Mouse (Mus musculus): ENCODE measurements at regions not wholly inside any gene's neighbourhood (a gene's known extent, or its start where the extent isn't known, plus 50 kb on each side); places are given as distances from the start of the nearest gene placed in this dataset.
"Not testable (repeated sequence)": the region's sequence is repeated elsewhere in the genome, so short reads cannot be mapped to it uniquely, and the experiment has no call there.

- in situ Hi-C loops (cut with MboI, MseI): not testable (repeated sequence)
Measured at GRCm38 (mm10) chr15:19980625-19981024, 468.4 kb upstream of the Cdh12 start.

DNA sequence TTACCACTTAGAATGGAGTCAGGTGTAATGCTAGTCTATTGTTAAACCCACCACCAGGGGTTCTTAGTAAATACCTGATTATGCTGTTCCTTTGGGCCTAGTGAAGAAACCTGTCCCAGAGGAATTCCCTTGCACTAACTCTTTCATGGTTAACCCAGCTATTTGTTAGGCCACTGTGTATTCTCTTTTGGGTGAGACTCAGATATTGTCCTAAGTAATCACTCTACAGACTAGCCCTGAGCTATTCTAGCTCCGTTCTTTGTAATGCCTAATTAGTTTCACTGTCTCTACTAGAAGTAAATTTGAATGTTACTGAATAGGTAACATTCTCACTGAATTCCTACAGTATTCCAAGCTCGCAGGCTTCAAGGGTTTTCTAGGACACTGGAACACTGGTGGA, 464.1 kb upstream of the Cdh12 start:
- in situ Hi-C loops (cut with MboI, MseI): not testable (repeated sequence)

- in situ Hi-C loops (cut with MboI, MseI): loop anchor here (25.0 kb wide), 1 partner anchor 1231 kb away; no protein-coding TSS in a partner anchor
Measured at GRCm38 (mm10) chr15:20031772-20032171, 417.3 kb upstream of the Cdh12 start.

- in situ Hi-C loops (cut with MboI, MseI): loop anchor here (25.0 kb wide), 1 partner anchor 1228 kb away; no protein-coding TSS in a partner anchor
Measured at GRCm38 (mm10) chr15:20034382-20034781, 414.7 kb upstream of the Cdh12 start.

GRCm38 (mm10) chr15:20038550-20039435, 410.3 kb upstream of the Cdh12 start:
- in situ Hi-C loops (cut with MboI, MseI): loop anchor here (25.0 kb wide), 1 partner anchor 1224 kb away; no protein-coding TSS in a partner anchor

GRCm38 (mm10) chr15:20040041-20040440, 409.0 kb upstream of the Cdh12 start:
- in situ Hi-C loops (cut with MboI, MseI): loop anchor here (25.0 kb wide), 1 partner anchor 1222 kb away; no protein-coding TSS in a partner anchor

- in situ Hi-C loops (cut with MboI, MseI): no loop called here
Measured at GRCm38 (mm10) chr15:20084958-20085357, 364.1 kb upstream of the Cdh12 start.

GRCm38 (mm10) chr15:20089780-20090179, 359.3 kb upstream of the Cdh12 start:
- in situ Hi-C loops (cut with MboI, MseI): no loop called here

GRCm38 (mm10) chr15:20090522-20090921, 358.5 kb upstream of the Cdh12 start:
- in situ Hi-C loops (cut with MboI, MseI): no loop called here

- in situ Hi-C loops (cut with MboI, MseI): no loop called here
Measured at GRCm38 (mm10) chr15:20095764-20096163, 353.3 kb upstream of the Cdh12 start.

- in situ Hi-C loops (cut with MboI, MseI): no loop called here
Measured at GRCm38 (mm10) chr15:20119518-20119917, 329.5 kb upstream of the Cdh12 start.

DNA sequence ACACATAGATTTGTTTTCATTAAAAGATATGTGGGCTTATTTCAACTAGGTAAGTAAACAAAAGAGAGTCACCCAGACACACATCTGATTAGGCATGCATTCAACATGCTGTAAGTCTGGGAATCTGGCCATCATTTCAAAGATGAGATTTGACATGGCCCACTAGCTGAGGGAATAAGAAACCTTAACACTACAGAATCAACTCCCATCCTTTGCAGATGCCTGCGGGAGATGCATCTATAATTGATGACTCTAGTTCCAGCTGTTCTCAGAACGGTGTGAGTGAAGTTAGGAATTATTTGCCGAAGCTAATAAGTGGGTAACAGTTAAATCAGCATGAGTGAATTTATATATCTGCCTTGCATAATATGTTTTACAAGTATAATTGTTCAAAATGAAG, 325.5 kb upstream of the Cdh12 start:
- in situ Hi-C loops (cut with MboI, MseI): no loop called here

DNA sequence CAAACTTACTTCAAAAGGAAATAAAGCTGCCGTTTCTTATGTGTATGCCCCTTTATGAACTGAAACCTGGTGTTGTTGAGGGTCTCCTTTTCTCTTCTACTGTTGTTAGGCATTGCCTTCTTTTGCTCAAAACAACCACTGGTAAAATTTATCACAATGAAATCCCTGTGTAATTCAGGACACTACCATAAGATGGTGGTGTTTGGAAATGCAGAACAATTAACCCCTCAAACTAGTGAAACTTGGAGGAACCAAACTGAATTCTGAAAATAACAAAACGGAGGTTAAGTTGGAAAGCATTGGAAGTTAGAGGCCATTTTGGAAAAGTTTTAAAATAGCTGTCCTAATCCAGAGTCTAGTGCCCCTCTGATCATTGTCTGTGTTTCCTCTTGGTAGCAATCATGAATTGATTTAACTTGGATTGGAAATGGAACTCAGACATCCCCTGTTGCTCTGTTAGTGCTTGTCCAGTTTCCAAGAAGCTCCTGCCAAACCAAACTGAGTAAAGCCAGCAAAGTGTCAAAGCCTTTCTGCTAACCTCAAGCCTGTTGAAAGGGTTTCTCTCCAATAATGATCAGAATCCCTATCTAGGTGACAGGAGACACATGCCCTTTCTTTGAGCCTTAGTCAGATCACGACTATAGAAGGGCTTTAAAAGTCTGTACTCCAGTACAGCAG, 313.0 kb upstream of the Cdh12 start:
- in situ Hi-C loops (cut with MboI, MseI): no loop called here

DNA sequence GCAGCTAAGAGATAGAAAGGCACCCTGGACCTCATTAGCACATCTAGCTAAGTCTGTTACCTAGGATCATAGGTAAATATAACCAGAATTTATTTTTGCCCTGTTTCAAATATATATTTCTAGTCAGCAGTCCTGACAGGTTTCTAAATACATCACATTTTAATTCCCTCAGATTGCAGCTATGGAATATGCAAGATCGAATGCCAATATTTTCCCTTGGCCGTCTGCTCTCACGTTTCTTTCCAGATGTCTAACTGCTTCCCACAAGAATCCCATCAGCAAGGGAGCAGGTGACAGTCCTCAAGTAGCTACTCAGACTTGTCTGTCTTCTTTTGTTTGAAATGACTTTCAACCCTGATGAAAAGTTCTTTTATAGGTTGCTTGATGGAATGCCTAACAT, 297.2 kb upstream of the Cdh12 start:
- in situ Hi-C loops (cut with MboI, MseI): no loop called here

All from T-helper 2 cell (primary cell).